Mouse (Mus musculus) frontal cortex, postnatal 25 days (tissue): ENCODE data around the gene Gm10065.

ENCODE experiments used
- DNase-seq, 2 experiments: peaks; one replicate each; pipeline ENCODE4 v3.0.0; 2022; ENCODE audit warnings: low spot score in 2 of 2

The Gm10065 gene

DNA sequence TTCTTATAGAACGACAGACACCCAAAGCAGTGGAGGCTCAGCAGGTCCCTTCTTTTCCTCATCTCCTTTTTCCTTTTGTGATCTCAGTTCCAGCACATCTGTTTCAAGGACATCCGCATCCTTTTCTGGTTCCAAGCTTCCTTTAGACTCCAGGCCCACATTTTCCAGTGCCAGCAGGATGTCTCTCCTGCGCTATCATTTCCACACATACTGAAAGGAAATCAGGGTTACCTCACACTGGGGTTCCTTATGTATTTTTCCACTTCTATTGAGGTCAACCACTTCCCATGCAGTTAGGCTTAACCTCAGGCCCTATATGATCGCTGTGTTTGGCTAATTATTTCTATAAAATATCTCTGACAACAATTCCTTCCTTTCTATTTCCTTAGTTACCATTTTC is 43.8 kb downstream of the Gm10065 start:
- DNase-seq: no peak
